Mouse (Mus musculus): ENCODE results near the gene Angptl8.

The Angptl8 gene

DNA sequence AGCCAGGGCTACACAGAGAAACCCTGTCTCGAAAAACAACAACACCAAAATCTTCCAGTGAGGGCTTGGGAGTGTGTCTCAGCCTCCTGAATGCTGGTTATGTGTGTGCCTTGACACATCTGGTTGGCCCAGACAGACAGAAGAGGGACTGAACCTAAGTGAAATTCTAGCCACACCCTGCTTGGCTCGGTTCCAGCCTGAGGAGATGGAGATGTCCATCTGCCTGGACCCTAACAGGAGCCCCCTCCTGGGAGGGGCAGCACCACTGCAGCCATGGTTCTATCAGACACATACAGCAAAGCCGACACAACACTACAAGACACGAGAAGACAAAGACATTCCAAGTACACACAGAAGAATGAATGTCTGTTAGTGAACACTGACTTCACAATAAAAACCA lies 17.2 kb upstream of the Angptl8 start:
- DNase-seq: no peak

GRCm38 (mm10) chr9:21818561-21818960 lies 16.7 kb upstream of the Angptl8 start:
- DNase-seq: no peak

DNA sequence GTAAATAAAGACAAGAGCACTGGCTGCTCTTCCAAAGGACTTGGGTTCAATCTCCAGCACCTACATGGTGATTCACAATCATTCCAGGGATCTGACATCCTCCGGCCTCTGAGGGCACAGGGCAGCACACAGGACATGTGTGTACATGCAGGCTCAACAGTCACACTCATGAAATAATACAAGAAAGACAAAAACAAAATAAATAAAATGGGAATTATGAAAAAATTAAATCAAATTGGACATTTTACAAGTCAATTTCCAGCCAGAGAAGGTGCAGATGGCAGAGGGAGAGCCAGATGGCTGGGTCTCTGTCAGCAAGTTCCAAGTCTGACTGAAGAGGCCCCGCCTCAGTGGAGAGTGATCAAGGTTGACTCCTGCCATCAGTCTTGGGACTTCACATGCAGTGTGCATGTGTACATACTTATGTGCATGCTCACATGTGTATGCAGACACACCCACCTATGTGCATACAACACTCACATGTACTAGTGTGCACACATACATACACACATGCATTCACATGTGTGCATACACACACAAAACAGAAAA lies 16.1 kb upstream of the Angptl8 start:
- no peak for DNase-seq

DNA sequence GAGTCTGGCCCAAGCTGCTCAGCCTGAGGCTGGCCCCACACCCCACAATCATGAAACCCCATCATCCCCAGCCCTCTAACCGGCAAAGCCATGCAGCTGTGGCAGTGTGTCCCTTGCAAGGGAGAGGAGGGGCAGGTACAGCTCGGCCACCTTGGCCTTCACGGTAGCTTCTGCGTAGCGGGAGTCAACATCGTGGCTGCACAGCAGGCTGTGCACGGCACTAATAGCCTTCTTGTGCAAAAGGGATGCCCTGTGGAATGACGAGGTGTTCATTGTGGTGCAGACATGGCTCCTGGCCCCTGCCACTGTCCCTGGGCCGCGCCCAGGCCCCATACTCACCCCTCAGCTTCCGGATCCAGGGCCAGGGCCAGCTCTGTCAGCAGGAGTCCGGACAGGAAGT lies 15.1 kb upstream of the Angptl8 start:
- no peak for DNase-seq

- DNase-seq: no peak
Observed at GRCm38 (mm10) chr9:21822686-21823085, 12.6 kb upstream of the Angptl8 start.

GRCm38 (mm10) chr9:21823957-21824356 lies 11.4 kb upstream of the Angptl8 start:
- DNase-seq: no peak

DNA sequence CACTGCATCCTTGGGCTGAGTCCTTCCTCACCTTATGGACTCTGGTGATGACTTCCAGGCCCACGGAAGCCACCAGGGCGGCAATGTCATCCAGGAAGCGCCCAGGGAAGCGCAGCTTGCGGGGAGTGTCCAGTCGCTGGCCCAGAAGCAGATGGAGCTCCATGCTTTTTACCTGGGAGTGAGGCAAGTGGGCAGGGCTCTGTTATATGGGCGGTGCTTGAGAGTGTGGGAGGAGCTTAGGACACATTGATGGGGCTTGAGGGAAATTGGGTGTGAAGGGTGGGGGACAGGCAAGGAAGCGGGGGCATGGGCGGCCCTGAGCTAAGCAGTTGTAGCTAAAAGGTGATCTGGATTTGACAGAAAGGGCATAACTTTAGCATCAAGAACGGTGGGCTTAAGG lies 10.9 kb upstream of the Angptl8 start:
- no peak for DNase-seq

- DNase-seq: no peak
Observed at GRCm38 (mm10) chr9:21829834-21830460, 5.4 kb upstream of the Angptl8 start.

DNA sequence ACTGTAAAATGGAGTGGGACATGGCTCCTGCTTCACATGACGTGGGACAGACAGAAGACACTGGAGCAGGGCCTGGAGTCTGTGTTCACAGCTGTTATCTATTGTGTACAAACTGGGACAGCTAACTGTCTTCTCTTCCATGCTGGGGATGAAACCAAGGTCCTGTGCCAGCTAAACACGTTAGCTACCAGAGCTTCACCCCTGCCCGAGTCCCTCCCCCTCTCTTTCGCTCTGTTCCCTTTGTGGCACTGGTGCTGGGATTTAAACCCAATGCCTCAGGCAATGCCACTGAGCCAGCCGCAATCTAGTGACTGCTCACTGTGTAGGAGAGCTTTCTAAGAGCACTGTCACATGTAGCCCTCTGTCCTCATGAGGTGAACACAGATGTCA lies 4.9 kb upstream of the Angptl8 start:
- DNase-seq: no peak

DNA sequence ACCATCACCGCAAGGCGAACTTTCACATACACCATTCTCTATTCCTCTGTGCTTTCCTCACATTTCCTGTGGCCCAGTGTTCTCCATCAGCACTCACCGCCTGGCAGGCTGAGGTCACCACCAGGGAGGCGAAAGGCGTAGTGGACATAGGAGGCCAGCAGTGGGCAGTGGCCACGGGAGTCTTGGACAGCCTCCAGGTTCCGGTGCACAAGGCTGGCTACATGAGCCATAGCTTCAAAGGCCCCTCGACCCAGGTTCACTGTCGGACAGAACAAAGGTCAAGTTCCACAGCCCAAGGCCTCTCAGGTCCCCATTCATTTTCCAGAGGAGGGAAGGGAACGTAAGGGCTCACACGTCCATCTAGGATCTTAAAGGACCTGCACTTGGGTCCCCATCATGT lies 4.4 kb upstream of the Angptl8 start:
- peak; percentile 41 for DNase-seq

DNA sequence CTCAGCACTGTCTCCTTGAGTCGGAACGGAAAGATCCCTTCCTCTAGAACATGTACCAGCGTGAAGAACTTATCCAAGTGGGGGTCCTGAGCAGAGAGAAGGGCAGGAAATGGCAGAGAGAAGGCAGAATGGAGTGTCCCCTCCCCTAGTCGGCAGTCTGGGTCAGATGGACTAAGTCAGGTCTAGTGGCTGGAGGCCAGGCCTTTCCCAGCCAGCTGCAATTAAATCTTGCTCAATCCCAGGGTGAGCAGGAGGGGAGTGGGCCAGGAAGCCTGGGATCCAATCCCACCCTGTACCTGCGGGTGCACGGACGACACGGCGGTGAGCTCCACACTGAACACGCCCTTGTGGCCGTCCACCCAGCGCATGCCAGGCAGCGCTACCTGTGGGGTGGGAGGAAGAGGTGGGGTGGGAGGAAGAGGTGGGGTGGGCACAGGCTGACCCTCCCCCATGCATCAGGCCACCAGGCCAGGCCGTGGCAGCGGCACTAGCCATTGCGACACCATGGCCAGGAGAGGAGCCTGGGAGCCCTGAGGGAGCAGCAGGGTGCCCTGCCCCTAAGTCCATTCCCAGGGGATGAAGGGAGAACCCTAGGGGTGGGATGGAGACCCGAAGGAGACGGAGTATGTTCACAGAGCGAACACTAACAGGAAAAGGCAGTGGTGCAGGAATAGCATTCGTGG lies 3.6 kb upstream of the Angptl8 start:
- DNase-seq: peak; percentile 39

GRCm38 (mm10) chr9:21837690-21838089 lies 2.4 kb downstream of the Angptl8 start:
- no peak for DNase-seq

GRCm38 (mm10) chr9:21840115-21840787 lies 4.9 kb downstream of the Angptl8 start:
- peak; percentile 46 for DNase-seq

GRCm38 (mm10) chr9:21841340-21841739 lies 6.0 kb downstream of the Angptl8 start:
- DNase-seq: no peak

- no peak for DNase-seq
Observed at GRCm38 (mm10) chr9:21842391-21842790, 7.1 kb downstream of the Angptl8 start.

DNA sequence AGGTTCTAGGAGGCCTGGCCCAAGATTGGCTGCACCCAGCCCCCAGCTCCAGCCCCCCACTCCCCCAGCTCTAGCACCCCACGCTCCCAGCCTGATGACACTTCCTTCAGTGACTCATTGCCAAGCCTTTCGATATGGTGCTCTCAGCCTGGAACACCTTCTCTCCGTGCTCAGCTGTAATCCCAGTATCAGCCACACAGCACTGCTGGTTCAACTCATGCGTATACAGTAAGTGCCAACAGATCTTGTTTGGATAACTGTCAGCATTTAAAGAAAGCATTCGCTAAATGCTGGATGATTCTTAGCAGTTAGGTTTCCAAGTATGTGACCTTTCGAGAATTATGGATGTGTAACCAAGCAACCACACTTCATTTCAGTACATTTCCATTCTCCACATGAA lies 7.8 kb downstream of the Angptl8 start:
- DNase-seq: no peak

DNA sequence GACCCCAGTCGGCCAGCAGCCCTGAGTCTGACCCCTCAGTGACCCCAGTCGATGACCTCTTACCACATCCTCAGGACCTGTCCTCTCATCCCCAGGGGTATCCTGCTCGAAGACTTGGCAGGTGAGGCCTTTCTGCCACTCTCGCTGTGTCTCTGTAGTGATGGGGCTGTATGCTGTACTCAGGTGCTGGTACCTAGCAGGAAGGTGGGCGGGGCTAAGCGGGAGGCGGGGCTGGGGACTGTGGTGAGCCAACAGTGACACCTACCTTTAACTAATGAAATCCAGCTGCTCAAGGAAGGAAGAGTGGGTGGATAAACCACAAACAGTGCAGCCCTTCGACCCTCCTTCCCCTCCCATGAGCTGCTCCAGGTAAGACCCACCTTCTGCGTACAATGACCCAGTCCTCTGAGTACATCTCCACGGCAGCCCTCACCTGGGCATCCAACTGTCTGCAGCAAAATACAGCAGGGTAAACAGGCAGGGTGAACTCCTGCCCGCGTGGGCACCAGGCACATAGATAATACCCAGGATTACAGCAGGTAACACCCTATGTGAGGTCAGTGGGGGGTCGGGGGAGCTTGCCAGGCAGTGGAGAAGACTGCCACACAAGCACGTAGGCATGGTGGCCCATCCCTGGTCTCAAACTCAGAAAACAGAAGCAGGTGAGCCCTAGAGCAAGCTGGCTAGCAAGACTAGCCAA lies 10.2 kb downstream of the Angptl8 start:
- DNase-seq: peak; percentile 51

DNA sequence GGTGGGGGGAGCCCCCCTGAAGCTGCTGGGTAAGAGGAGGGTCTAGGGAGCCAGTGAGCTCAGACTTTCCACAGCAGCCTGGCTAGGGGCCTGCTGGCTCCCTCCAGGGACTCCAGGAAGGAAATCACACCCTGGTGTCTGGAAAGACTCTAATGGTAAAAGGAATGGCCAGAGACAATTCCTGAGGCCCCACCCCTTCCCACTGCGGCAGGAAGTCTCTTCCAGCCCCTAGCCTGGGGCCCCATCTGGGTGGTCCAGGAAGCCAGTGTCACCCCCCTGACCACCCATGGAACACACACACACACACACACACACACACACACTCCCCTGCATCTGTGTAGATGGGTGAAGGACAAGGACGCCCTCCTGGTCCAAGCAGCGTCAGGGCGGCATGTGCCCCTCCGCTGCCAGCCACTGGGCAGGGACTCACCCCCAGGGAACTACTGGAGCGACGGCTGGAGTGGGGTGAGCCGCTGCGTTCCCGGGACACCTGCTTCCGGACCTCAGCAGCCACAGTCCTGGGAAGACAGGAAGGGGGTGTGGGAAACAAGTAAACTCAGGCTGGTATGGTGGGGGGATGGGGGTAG lies 11.5 kb downstream of the Angptl8 start:
- peak; percentile 49 for DNase-seq

- no peak for DNase-seq
Observed at GRCm38 (mm10) chr9:21847425-21847824, 12.1 kb downstream of the Angptl8 start.

GRCm38 (mm10) chr9:21847926-21848325 lies 12.6 kb downstream of the Angptl8 start:
- no peak for DNase-seq

DNA sequence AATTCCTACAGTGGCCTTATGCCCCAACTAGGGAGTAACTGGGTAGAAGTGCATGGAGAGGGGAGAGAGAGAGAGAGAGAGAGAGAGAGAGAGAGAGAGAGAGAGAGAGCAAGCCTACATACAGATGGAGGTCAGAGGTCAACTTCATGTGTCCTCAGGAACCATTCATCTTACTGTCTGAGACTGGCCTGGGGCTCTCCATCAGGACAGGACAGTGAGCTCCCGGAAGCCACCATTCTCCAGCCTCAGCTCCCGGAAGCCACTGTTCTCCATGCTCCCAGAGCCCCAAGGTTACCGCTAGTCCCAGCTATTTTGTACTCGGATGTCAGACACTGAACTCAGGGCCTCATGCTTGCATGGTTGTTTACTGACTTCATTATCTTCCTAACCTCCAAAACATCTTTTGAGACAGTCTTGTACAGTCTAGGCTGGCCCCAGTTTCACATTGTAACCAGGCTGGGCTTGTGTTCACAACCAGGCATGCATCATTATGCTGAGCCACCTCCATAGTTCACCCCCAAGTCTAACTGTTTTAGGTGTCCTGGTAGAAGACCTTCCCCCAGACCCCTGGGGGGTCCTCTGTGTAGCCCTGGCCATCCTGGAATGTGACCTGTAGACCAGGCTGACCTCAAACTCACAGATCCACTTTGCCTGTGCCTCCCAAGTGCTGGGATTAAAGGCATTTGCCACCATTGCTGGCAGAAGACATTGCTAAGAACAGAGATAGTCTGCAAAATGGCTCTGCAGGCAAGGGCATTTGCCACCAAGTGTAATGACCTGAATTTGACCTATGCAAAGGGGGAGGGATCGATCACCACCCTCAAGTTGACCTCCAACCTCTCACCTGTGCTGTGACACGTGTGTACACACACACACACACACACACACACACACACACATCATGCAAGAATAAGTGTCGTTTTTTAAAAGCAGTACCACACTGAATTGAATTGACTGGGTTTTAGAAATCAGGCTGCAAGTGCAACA lies 14.7 kb downstream of the Angptl8 start:
- no peak for DNase-seq

GRCm38 (mm10) chr9:21851084-21851483 lies 15.8 kb downstream of the Angptl8 start:
- DNase-seq: no peak

All from liver (tissue).